Mouse (Mus musculus): ENCODE data around the gene Ddx42.
A peak's percentile ranks its signal among the peaks of the same experiment; 100 is the strongest.
"Not testable (repeated sequence)": the region's sequence is repeated elsewhere in the genome, so short reads cannot be mapped to it uniquely, and the experiment has no call there.

The Ddx42 gene

GRCm38 (mm10) chr11:106201337-106202122 lies 15.2 kb upstream of the Ddx42 start:
- no peak for DNase-seq (ENCODE audit: inconsistent ontology term)

DNA sequence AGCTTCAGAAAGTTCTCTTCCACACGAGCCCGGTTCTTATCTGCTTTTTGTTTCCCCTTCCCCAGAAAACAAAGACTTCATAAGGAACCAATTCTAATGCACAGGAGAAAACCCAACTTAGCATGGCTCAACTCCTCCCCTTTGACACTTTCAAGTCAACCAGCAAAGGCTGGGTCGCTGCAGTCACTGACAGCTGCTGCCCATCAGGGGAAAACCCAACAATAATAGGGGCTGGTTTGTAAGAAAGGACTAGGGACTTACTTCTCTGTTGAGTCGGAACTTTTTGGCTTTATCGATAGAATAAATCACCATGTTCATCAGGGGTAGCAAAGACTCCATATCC lies 14.6 kb upstream of the Ddx42 start, which contains the start of gene Strada:
Strada (minus strand) TSS at position 46 of the 343 bp plus-strand sequence.
- DNase-seq (ENCODE audit: inconsistent ontology term) = no peak

GRCm38 (mm10) chr11:106212771-106213170 lies 4.0 kb upstream of the Ddx42 start:
- DNase-seq (ENCODE audit: inconsistent ontology term) = no peak

GRCm38 (mm10) chr11:106214856-106215255 lies 1.9 kb upstream of the Ddx42 start:
- DNase-seq (ENCODE audit: inconsistent ontology term) = no peak

GRCm38 (mm10) chr11:106215450-106215859 lies 1.3 kb upstream of the Ddx42 start:
- DNase-seq (ENCODE audit: inconsistent ontology term) = no peak

GRCm38 (mm10) chr11:106215927-106216729 lies 598 bp upstream of the Ddx42 start, which contains the start of gene Ccdc47:
Gene Ccdc47, minus strand, starts transcription at chr11:106216344.
- peak; percentile 98 for DNase-seq (ENCODE audit: inconsistent ontology term)

GRCm38 (mm10) chr11:106220603-106221002 lies 3.9 kb downstream of the Ddx42 start:
- no peak for DNase-seq (ENCODE audit: inconsistent ontology term)

DNA sequence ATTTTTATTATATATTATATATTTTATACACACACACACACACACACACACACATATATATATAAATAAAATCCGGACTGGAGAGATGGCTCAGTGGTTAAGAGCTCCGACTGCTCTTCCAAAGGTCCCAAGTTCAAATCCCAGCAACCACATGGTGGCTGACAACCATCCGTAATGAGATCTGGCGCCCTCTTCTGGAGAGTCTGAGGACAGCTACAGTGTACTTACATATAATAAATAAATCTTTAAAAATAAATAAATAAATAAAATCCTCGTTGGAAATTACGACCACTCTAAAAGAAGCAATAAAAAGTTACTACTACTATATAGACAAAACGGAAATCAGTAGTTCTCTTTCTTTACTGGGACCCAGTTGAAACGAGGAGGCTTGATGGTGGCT lies 17.3 kb downstream of the Ddx42 start:
- DNase-seq (ENCODE audit: inconsistent ontology term) = not testable (repeated sequence)

- no peak for DNase-seq (ENCODE audit: inconsistent ontology term)
These were observed 30.1 kb downstream of the Ddx42 start for GRCm38 (mm10) chr11:106246834-106247233.

DNA sequence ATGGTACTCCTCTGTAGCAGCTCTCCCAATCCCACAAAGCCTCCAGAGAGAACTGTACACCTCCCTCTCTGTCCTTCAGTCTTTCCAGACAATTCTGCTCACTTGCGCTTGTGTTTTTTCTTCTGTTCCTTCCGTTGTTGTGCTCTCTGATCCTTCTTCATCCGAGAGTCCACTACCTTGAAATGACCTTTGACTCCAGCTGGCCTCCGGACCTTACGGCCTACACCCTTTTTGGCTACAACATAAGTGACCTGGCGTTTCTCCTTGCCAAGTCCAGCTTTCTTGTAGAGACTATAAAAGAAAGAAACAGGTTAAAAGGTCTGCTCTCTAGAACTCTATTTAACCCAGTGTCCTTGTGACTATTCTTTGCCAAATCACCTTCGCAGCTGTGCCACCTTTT lies 32.6 kb downstream of the Ddx42 start:
- DNase-seq (ENCODE audit: inconsistent ontology term) = no peak

DNA sequence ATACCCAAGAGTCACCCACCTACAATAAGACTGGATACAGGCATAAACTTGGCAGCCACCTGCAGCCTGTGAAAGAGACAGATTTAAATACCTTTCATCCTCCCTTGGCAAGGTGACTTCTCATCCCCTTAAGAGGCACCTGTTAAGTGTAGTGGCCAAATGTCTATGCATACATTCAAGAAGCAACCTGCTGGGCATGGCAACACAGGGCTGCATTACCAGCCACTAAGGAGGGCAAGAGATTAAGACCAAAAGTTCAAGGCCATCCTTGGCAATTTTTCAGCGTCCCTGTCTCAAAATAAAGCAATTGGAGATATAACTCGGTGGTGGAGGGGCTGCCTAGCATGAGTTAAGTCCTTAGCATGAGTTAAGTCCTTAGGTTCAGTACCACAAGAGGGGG lies 38.0 kb downstream of the Ddx42 start:
- no peak for DNase-seq (ENCODE audit: inconsistent ontology term)

DNA sequence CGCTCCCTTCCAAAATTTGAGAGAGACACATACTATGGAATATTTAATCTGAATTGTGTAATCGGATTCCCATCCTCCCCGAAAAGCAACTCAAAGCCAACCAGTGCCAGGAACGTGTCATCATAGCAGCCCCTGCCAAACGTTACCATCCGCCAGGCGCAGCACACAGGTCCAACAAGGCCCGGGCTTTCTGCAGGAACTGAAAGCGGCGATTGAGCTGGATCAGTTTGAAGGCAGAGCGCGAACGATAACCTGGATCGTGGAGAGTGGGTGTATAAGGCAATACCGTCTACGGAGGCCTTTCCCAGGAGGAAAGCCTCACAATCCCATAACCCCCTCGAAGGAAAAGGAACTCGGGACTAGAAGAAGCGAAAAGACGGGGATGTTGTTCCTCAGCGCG lies 38.4 kb downstream of the Ddx42 start:
- DNase-seq (ENCODE audit: inconsistent ontology term) = no peak

- peak; percentile 96 for DNase-seq (ENCODE audit: inconsistent ontology term)
These were observed 39.1 kb downstream of the Ddx42 start, which contains the start of the genes Ftsj3 and Psmc5 for GRCm38 (mm10) chr11:106255685-106256451. Gene Ftsj3, minus strand, starts transcription at chr11:106256079. Gene Psmc5, plus strand, starts transcription at chr11:106256154.

GRCm38 (mm10) chr11:106256775-106257174 lies 40.0 kb downstream of the Ddx42 start:
- no peak for DNase-seq (ENCODE audit: inconsistent ontology term)

DNA sequence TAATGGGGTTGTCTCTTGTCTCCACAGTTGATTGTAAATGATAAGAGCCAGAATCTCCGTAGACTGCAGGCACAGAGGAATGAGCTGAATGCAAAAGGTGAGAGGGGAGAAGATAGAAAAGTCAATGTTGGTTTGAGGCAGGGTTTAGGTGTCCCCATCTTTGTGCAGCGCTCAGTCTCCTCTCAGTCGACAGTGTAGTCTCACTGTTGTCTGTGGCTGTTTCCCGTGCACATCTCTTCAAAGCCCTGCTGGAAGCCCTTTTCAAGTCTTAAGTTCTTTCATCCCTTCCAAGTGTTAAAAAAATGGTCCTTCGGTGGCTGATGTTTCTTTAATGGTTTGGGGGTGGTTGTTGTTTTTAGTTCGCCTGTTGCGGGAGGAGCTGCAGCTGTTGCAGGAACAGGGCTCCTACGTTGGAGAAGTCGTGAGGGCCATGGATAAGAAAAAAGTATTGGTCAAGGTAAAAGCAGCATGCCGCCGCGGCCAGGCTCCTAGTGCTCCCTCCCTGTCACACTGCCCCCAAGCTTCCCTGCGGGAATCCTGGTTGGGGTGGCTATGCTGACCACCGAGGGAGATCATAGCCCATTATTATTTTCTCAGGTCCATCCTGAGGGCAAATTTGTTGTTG lies 44.2 kb downstream of the Ddx42 start:
- DNase-seq (ENCODE audit: inconsistent ontology term) = no peak

GRCm38 (mm10) chr11:106263963-106264362 lies 47.2 kb downstream of the Ddx42 start:
- DNase-seq (ENCODE audit: inconsistent ontology term) = no peak

DNA sequence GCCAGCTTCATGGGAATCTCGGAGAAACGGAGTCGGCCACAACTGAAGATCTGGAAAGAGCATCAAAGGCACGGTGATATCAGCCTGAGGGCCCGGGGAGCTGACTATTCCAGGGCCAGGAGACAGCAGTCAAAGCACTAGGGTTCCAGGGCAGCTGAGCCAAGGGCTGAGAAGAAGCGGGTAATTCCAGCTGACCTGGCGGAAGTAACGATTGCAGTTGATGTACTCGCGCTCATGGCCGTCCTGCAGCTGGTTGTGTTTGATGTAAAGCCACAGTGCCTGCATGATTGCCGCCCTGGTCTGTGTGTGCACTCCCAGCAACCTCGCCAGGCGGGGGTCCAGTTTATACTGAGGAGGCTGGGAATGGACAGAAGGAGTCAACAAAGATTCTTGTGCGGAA lies 48.3 kb downstream of the Ddx42 start:
- no peak for DNase-seq (ENCODE audit: inconsistent ontology term)

DNA sequence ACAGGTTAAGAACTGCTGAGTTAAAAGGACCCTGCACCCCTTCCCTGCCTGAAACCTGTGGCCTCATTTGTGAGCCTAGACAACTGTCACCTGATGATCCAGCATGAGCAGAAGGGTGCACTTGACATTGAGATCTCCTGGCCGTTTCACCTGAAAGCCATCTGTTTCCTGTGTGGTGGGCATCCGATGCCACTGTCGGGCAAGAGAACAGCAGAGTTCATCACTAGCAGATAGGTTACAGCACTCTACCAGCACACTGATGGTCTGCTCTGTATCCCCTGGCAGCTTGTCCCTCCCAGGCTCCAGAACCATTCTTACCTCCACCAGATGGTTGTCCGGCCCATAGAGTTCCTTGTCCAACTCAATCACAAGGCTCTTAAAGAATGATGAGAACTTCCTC lies 48.8 kb downstream of the Ddx42 start:
- no peak for DNase-seq (ENCODE audit: inconsistent ontology term)

DNA sequence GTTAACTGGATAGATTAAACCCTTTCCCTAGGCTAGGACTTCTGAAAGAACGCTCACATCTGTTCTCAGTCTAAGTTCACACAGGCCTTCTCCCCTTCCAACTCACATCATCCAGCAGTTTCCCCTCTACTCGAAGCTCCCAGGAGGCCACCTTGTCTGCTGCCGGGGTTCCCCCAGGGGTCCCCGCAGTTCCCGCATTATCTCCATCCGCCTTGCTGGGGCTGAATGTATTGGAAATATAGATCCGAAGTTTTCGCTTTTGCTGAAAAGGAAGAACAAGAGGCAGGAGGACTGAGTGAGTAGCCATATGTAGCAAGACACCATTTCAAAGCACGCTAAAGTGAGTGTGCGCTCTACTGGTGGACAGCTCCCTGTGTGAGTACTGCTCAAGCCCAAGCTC lies 49.7 kb downstream of the Ddx42 start:
- no peak for DNase-seq (ENCODE audit: inconsistent ontology term)

DNA sequence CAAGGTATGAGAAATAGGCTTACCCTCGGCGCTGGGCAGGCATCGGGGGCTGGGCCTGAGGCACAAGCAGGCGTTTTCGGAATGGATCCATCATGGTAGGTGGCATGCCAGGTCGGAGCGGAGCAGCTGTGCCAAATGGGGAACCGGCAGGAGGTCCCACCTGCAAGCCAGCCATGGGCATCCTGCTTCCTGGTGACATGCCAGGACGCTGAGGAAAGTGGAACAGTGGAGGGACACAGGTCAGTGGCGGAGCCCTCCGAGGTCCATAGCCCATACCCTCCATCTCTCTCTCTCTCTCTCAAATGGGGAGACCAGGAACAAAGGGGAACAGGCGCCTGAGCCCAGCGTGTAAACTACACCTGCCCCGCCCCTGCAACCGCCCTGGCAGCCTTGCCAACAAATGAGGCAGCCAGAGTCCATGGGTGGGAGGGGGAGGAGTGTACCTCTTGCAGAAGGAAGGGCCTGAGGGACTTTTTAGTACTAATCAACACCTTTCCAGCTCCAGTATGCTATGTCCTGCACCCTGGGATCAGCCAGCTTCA lies 50.7 kb downstream of the Ddx42 start:
- DNase-seq (ENCODE audit: inconsistent ontology term) = no peak

- no peak for DNase-seq (ENCODE audit: inconsistent ontology term)
These were observed 51.1 kb downstream of the Ddx42 start for GRCm38 (mm10) chr11:106267871-106268270.

Measured in Muller cell, postnatal 12 days (primary cell).